Mouse (Mus musculus) right cerebral cortex, adult 2 months (tissue): ENCODE results near the gene Gm3045.
A peak's percentile ranks its signal among the peaks of the same experiment; 100 is the strongest.

Experiments
- DNase-seq, 2 experiments: peaks; one replicate each; pipeline ENCODE4 v3.0.0; 2021 to 2022; ENCODE audit warnings: low spot score in 2 of 2

Gm3045 gene

DNA sequence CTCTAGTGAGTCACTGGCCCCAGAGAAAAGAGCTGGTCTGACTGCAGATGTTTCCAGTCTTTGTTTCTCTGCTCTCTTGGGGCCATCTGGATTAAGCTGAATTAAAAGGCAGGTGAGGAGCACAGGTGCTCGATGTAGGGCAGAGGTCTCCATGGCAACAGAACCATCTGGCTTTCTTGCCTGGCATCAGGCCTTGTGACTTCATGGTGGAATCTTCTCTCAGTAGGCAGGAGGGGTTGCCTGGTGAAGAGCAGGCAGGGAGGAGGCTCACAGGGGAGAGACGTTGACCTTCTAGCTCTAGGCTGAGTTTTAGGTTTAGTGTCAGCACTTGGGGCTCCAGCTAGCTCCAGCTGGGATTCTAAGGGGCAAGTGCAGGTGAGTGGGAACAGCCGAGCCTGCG lies at the start of gene Gm3045:
Gene Gm3045 (plus strand): TSS at position 230 of the 400 bp plus-strand sequence.
- DNase-seq = no peak

DNA sequence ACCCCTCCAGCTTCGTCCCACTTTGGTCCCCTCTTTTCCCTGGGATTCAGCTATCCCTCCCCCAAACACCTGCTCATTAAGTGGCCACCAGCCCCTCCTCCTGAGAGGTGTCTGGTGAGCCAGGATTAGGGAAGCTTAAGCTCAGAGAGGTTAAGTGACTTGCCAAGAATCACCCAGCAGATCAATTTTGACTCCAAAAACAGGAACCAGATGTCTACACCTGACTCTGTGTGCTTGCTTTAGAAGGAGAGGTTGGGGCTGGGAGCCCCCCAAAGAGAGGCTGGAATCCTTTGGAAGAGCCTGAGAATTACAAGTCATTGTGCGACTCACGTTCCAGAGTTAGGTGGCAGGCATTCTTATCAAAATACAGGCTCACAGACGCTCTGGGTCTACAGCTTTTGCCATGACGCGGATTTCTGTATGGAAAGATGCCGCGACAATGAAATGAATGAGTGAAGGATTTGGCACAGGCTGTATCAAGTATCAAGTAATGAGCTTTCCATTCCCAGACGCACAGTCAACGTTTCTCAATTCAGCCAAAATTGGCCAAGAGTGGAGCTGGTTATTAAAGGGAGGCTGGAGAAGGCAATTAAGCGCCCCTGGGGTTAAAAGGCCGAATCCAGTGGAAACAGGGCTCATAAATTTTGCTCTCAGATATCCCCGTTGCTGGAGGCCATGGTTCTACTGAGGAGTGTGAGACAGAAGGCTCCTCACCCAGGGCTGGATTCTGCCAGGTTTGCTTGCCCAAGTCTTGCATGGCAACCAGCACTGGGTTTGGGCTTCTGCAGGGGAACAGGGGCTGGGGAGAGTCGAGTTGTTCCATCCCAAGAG lies 45.3 kb upstream of the Gm3045 start:
- no peak for DNase-seq

DNA sequence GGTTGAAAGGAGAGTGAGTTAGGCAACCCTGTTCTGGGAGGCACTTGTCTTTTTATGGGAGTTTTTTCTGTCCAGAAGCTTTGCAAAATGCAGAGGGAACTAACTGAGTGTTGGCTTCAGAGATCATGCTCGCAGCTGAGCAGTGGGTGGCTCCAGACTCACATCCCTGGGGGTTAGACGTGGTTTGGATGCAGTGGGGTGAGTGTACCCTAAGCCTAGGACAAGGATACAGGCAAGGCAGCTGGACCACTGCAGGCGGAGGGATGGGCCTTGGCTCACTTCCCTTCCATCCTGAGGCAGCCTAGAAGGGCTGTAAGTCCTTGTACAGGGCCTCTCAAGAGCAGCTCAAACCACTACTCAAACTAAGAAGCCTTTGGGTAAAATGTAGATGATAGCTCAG lies 43.0 kb upstream of the Gm3045 start:
- no peak for DNase-seq

DNA sequence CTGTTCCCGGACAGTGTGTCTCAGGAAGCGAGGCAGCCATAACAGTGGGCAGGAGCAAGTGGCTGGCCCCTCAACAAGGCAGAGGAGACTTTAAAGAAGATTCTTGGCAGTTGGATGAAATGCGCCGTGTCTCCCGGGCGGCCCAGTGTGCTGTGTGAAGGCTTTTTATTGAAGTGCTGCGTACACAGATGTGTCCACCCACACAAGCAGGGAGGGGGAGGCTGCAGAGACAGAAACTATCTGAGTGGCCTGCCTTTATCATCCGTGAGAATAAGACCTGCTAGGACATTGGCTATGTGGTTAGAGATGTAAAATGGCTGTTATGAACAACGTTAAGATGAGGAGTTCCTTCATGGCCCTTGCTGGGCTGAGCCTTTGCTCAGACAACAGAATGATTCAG lies 40.0 kb upstream of the Gm3045 start:
- peak; percentile 33 to 36 for DNase-seq

DNA sequence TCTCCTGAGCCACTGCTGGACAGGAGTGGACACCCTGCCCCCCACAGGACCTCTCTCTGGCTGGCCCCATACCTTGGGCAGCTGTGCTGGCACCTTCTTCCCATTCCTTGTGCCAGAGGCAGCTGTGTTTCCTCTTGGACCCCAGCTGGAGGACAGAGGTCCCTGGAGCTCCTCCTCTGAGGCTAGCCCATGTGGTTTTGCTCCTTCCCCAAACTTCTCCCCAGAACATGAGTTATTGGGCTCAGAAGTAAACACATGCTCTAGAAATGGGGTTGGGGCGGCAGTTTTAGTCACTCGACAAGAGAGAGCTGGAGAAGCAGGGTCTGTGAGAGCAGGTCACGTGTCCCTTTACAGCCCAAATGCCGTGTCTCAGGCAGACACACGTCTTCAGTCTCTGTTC lies 39.0 kb upstream of the Gm3045 start:
- DNase-seq = no peak

DNA sequence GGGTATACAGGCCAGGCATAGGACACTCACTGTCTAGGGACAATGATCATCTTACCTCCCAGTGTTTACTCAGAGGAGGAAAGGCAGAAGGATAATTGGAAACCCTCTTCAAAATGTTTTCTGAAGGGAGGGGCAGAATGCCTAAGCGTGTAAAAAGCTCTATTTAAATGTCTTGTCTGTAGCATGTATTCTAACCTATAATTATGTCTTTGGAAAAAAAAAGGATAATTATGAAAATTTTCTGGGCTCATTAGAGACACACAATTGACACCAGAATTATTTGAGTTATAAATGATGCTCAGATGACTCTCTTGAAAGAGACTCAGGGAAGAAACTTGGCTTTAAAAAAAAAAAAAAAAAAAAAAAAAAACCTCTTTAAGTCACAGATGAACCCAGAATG lies 38.4 kb upstream of the Gm3045 start:
- no peak for DNase-seq

DNA sequence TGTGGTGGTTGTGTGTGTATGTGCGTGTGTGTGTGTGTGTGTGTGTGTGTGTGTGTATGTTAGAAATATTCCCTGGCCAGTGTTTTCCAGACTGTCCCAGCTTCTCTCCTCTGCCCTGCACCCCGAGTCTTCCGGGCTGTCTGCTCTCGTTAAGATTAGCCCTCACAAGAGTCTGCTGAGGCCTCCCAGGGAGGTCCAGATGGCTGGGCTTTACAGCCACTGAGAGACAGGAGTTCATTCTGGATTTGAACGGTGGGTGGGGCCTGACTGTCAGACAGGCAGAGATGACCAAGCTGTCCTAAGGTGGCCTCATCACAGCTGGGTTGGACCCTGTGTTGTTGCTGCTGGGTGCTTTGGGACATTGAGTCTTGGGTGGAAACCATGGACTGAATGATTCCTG lies 28.8 kb upstream of the Gm3045 start:
- DNase-seq = no peak

DNA sequence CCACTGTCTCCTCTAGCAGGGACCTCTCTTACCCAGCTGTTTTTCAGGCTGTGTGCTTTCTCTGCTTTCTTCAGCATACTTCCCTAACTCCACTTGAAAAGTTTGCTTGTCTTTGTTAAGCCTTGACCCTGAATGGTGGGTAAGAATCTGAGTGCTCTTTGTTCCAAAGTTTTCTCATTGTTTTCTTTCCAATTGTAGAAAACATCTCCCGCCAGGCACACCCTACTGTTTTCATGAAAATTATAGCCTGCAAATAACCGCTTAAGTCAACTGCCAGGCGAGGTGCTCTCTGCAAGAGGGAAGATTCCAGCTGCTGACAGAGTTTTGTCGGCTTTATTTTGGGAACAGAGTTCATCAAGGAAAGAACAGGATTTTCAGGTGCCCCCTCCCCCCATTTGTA lies 25.2 kb upstream of the Gm3045 start:
- no peak for DNase-seq

DNA sequence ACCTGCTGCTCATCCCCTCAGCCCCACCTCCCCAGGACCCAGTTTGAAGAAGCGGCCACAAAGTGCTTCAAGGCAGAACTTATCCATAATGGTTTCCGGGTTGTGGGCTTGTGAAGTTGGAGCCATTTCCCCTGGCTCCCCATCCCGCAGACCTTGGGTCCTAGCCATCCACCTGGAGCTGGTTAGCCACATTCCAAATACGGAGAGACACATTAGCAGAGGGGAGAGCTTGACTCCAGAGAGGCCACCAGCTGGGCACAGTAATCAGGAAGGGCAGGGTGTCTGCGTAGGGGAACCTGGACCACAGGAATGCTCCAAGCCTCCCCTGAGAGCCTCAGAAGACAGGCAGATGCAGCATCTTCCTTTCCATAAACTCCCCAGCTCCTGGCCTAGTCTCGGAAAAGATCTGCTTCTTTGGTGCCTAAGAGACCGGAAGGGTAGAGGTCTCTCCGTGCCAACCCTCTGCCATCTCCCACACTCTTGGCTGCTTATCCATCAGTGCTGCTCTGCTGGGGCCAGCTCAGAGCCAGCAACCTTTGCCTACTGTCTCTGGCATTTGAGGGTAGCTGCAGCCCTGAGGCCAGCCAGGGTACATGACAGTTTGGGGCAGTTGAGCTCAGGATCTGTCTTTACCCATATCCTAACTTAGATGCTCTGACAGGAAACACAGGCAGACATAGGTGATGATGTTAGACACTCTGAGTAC lies 22.9 kb upstream of the Gm3045 start:
- no peak for DNase-seq

DNA sequence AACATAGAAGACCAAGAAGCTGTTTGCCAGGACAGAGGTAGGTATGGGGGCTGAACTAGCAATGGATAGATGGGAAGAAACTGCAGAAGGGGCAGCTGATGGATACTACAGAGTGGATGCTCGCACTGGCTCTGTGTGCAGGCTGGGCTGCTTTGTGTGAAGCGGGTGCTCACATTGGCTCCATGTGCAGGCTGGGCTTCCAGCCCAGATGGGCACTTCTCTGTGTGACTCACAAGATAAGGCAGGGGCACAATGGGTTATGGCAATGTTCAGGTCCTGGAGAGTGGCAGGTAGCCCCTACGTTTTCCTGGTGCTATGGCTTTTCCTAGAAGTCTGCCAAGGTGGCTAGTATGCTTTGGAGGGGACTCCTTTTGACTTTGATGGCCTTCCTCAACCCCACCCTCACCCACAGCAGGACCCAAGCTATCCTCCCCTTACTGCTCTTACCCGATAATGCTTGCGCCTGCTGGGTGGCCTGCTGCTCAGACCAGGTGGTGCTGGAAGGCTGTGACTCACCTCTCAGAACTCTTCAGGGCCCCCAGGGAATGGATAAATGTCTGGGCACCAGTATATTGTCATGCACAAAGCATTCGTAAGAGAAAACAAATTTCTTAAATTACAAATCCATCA lies 21.8 kb upstream of the Gm3045 start:
- no peak for DNase-seq

DNA sequence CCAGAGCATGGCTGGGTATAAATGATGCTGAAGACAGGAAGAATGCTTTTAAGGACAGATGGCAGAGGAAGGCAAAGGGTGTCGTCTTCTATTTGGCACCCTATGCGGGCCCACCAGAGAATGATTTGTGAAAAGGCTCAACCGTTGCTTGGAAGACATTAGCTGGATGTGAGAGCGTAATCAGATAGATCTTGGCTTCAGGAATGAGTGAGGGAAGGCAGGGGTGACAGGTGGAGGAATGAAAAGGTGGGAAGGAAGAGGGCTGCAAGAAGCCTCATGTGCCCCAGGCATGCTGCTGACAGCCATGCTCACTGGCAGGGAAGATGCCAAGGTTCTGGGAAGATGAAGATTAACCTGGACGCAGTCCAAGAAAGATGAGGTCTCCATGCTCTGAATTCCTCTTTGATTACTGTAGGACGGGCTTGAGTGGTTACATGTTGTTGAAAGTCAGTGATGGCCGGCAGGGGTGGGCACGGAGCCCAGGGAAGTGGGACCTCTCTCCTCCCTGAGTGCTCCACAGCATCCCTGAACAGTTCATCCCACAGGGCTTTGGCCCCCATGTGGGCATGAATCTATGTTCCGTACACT lies 14.0 kb upstream of the Gm3045 start:
- no peak for DNase-seq

DNA sequence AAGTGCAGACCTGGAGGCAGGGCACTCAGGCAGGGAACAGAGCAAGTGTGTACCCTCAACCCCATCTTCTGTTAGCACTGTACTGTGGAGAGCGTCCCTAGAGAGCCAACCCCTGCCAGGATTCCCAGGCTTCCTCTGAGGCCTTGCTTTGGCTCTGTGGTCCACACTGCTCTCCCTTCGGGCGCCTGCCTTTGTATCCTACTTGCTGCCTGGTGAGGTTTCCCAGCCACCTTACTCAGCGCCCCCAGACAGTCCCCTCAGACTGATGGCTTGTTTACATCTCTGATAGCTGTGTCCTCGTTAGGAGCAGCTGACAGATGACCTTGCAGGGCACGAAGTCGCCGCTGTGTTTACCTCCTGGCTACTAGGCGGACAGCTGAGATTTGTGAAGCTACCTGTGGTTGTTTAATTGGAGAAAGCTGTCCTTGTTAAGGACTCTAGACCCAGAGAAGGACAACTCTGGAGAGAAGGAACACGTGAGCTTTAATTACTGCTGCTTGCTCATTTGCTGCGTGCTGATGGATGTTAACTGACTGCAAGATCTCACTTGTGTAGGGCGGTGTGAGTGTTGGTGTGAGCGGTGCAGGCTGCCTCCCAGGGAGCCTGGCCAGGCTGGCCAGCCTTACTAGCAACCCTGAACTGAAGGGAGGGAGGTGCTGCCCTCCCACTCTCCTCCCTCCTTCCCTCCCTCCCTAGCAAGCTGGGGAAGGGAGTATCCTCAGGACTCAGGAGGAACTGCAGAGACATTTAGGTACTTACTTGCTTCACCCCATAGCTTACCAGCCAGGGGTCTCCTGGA lies 7.5 kb upstream of the Gm3045 start:
- no peak for DNase-seq

DNA sequence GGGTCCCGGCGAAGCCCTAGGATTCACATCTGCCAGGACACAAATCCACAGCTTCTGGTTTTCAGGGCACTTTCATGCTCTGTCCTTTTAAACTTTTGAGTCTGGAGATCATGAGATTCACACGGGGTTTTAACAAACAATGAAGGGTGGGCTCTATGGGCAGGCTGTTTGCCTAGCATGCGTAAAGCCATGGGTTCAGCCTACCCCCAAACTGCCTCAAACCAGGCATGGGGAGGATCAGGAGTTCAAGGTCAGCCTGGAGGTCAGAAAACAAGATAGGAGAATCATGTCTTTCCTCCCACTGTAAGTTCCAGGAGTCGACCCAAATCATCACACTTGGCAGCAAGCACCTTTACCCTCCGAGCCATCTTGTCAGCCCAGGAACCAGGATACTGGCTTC lies 6.9 kb upstream of the Gm3045 start:
- DNase-seq = no peak

DNA sequence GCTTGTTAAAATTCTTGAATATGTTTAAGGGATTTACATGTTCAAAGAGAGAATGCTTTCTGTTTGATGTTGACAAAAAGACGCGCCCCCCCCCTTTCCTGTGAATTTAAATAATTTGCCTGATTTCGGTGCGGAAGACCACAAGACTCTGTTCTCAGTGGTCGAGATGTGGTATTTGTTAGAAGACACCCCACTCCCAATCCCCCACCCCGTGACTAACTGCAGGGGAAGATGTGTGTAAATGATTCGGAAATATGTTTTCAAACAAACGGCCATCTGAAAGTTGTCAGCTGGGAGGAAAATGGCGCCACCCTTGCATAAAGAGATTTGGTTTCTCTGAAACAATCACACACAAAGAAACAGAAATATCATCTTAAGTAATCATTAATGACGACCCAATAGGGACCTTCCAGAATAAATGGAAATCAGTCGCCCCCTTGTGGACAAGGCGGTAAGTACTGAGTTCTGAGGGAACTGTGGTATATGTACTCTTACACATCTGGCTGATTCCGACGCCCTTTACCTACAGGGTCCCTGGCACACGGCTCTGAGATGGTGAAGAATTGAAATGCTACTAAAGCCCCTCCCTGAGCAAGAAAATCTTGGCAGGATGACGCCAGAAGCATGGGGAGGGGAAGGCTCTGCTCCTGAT lies 4.2 kb upstream of the Gm3045 start:
- DNase-seq = peak; percentile 82

DNA sequence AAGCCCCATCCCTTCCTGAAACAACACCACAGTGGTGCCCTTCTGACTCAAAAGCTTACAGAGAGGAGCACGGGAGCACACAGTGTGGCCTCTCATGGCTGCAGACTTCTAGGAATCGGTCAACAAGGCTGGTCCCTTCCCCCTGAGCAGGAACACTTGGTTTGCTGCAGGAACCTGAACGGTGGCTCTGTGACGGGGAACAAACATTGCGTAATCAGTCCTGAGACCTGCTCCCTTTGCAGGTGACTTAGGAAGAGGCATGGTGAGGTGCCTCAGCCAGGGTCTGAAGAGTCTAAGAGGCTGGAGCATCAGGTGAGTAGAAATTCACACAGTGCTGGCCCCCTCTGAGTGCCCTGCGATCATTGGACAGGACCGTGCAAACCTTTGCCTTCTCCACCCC lies 463 bp upstream of the Gm3045 start:
- no peak for DNase-seq

DNA sequence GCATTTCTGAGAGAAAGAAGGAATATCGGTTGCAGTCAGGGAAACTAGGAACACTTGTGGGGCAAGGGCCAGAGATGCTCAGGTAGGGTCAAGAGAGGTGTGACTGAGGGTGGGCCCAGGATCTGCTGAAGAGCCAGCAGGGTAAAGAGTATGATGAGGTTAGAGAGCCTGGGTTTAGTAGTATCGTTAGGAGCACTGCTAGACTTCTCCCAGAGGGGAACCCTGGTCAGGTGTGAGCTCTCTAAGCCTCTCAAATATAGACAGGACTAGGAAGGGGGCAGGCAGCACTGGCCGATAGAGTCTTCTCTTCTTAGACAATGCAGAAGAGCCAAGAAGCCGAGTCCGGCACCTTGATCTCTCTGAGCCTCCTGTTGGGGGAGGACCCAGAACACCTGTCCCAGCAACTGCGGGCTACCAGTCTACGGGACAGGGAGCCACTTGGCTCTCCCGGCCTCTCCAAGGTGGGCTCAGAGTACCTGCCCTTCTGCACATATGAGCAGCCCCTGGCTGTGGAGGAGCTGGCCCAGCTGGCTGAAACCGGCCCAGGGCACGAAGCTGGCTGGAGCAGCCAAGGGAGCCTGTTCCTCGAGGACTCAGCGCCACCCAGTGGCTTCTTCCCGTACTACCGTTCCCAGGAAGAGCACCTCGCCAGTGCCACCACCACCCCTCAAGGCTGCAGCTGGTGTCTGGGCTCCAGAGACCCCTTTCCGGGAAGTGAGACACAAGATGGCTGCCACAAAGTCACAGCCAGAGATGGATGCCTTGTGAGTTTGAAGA lies 2.5 kb downstream of the Gm3045 start:
- peak; percentile 78 to 81 for DNase-seq

DNA sequence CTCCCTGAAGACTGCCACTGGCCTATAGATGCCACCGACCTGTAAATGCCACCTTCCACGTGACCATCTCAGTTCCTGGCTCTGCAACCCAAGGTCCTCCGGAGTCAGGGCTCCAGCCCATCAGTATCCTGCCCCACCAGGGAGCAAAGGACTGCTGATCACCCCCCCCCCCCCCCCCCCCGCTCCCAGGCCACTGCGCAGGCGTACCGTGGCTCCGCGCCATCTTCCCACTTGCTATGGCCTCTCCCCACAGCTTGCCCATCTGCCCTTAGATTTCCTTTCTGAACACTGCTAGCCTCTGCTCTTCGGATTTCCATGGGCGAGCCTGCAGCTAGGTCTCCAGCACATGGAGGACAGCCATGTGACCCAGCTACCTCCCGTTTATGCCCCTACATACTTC lies 6.1 kb downstream of the Gm3045 start:
- DNase-seq = no peak

DNA sequence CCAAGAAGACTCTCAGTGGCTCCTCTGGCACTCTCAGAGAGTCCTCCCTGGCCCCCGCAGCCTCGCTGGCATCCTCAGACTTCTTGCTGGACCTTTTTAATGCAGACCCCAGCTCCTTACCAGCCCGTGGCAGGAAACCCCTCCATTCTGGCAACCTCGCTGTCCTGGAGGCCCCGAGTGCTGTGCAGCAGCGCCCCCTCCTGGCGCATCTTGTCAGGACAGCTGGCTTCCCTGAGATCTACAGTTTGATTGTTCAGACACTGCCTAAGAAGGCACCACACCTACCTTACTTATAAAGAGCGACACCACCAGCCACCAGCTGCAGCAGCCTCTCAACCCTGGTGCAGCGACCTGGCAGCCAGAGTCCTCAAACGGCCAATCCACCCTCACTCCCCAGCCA lies 7.1 kb downstream of the Gm3045 start:
- DNase-seq = peak; percentile 60 to 70

DNA sequence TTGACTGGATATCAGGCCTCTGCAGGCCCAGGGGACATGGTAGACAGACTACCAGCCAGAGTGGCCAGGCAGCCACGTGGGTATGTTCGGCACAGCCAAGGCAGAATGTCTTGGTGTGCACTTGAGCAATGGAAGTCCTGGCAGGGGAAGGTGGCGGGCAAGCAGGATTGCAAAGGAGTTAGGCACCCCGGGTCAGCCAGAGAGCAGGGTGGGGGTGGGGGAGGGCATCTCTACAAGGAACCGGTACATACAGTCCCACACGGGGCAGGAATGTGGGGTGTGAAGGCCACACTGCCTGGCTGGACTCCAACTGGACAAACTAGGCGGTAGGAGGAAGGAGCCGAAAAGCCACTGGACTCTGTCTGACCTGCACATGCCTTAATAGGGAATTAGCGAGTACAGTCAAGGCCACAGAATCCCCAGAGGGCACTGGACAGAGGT lies 7.9 kb downstream of the Gm3045 start:
- no peak for DNase-seq

DNA sequence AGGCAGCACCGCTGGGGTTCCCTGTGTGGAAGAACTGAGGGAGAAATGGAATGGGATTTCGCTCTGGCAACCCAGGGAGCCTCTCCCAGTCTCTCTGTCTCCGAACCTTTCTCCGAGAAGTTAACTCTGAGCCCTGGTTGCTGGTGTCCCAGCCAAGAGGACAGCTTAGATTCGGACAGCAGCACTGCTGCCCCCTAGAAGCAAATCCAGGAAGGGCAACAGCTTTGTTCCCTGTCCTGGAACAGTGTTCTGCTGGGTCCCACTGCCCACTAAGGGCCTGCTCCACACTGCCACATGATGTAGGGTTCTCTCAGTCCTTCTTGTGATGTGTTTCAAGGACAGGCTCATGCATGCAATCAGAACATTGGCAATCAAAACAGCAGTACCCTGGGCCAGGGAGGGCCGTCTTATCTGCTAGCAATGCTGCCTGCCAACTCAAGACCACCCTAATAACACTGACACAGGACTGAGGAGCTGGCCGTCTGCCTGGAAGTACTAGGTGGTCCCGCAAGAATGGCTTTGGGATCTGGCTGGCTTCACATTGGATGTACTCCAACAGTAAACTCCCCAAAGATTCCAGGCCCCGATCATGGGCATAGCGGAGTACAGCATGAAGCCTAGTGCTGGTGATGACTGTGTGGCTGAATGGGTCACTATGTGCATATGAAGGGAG lies 9.4 kb downstream of the Gm3045 start:
- DNase-seq = no peak
